Mouse (Mus musculus): ENCODE results near the gene Psmb8.

- TF ChIP-seq POLR2A (IDR thresholded peaks at IDR 0.05; ENCODE audit: low read depth, low read length) (no peak; the same call in 1 of the 2 replicates), CTCF (IDR thresholded peaks at IDR 0.05; ENCODE audit: extremely low read depth, insufficient read length, insufficient replicate concordance, low read depth, low read length) (no peak)
Measured at GRCm38 (mm10) chr17:34152923-34153322, 44.6 kb upstream of the Psmb8 start, which contains the start of gene H2-DMb1.
